In genomic region chr2:155818596-155819391, GRCm38 (mm10) we compare ENCODE assay signal across 8 mouse cellular contexts. TPM values are rescaled to one million over a fixed set of nuclear protein-coding genes. Genes with fewer than 3 reads are reported as not detected.
DNase-seq lines count a peak whose midpoint lies in the region; ATAC-seq and TF ChIP-seq lines count a peak whose summit lies in the region.

No protein-coding gene starts in this region.

- H3K4me3 ChIP-seq in hindbrain, embryonic 14.5 days (replicated peaks; ENCODE audit: low read length), result peak overlapping the region; percentile 56

- no peaks in the 10 kb centered on the region for H3K27me3 ChIP-seq in Patski
- no peaks in the 10 kb centered on the region for H3K27me3 ChIP-seq in hindbrain, embryonic 14.5 days (ENCODE audit: control insufficient read depth, insufficient read depth, low read length)

- in situ Hi-C loops in Patski (cut with MboI; ENCODE audit: low pct_unique_long_range_greater_than_20kb), result no loop called here

- CTCF ChIA-PET in Patski (lab: Charles Lee), result no interaction called here

- ATAC-seq in Patski, result peak; percentile 75
- ATAC-seq in hindbrain, embryonic 14.5 days (ENCODE audit: low FRiP score), result peak; percentile 92

- no peak for DNase-seq in Patski (ENCODE audit: low read depth, low spot score)
- peak; percentile 89 to 90 for DNase-seq in cerebellum, postnatal 14 days
- peak; percentile 84 to 86 for DNase-seq in frontal cortex, postnatal 25 days (ENCODE audit: low spot score in 2 of 2)
- DNase-seq in hindbrain, embryonic 14.5 days (ENCODE audit: low spot score), result peak; percentile 85
- peak; percentile 92 to 94 for DNase-seq in layer of hippocampus, postnatal 36 days
- peak; percentile 99 for DNase-seq in lung, postnatal 36 days
- DNase-seq in retina, postnatal 1 day, result peak; percentile 94
- peak; percentile 93 for DNase-seq in urinary bladder, adult 18-20 months (ENCODE audit: low spot score in 2 of 2)

- H3K4me2 ChIP-seq in hindbrain, embryonic 14.5 days (replicated peaks), result peak overlapping the region; percentile 92

- H3K9ac ChIP-seq in hindbrain, embryonic 14.5 days, result peak overlapping the region; percentile 86

- no peaks in the 10 kb centered on the region for H3K9me3 ChIP-seq in hindbrain, embryonic 14.5 days (ENCODE audit: control insufficient read depth, low read length)

- 2% methylated on average over 35 of the region's 37 CpGs for WGBS in hindbrain, embryonic 14.5 days

- H3K4me1 ChIP-seq in hindbrain, embryonic 14.5 days (replicated peaks; ENCODE audit: control insufficient read depth, insufficient read depth, low read length), result peaks cover 16% of the 10 kb centered on the region

- TF ChIP-seq CTCF in Patski (IDR thresholded peaks at IDR 0.05), result no peak

- H3K36me3 ChIP-seq in hindbrain, embryonic 14.5 days (replicated peaks; ENCODE audit: control insufficient read depth, insufficient read depth), result peaks cover 78% of the 10 kb centered on the region

- H3K27ac ChIP-seq in hindbrain, embryonic 14.5 days, result peak overlapping the region; percentile 87

- POLR2A ChIA-PET in Patski (lab: Charles Lee), result interaction anchor here (0.5 to 1.0 kb wide), 3 partner anchors 12 to 53 kb away, joined by 3 read pairs; no protein-coding TSS in a partner anchor

RNA-seq across cellular contexts. Expression of gene BC029722, which starts 0.4 kb away (rescaled TPM):
- polyA plus RNA-seq in Patski (2021), result 49.6 TPM
- polyA plus RNA-seq in hindbrain, embryonic 14.5 days (2014; fragmentation: Nextera tagmentation; extraction: Ambion mirVana), result 27.6 and 28.1 TPM in 2 replicates
- total RNA-seq in layer of hippocampus, postnatal 36 days (2021), result 10 to 100 TPM; 51.4 to 57.4 TPM

RNA-seq across cellular contexts. Expression of gene Eif6, which starts 7.9 kb away (rescaled TPM):
- 170 TPM for polyA plus RNA-seq in Patski (2021)
- polyA plus RNA-seq in hindbrain, embryonic 14.5 days (2014; fragmentation: Nextera tagmentation; extraction: Ambion mirVana), result 132 and 134 TPM in 2 replicates
- 10 to 100 TPM; 65.8 to 74.3 TPM for total RNA-seq in layer of hippocampus, postnatal 36 days (2021)

RNA-seq across cellular contexts. Expression of gene Fam83c, which starts 15.9 kb away (rescaled TPM):
- polyA plus RNA-seq in Patski (2021), result 0.10 TPM
- 0.31 TPM in 2 replicates for polyA plus RNA-seq in hindbrain, embryonic 14.5 days (2014; fragmentation: Nextera tagmentation; extraction: Ambion mirVana)
- total RNA-seq in layer of hippocampus, postnatal 36 days (2021), result not detected

RNA-seq across cellular contexts. Expression of gene Mmp24, which starts 43.7 kb away (rescaled TPM):
- polyA plus RNA-seq in Patski (2021), result 0.05 TPM
- 17.9 and 20.7 TPM in 2 replicates for polyA plus RNA-seq in hindbrain, embryonic 14.5 days (2014; fragmentation: Nextera tagmentation; extraction: Ambion mirVana)
- total RNA-seq in layer of hippocampus, postnatal 36 days (2021), result 10 to 100 TPM; 42.0 to 46.5 TPM
